Mouse (Mus musculus) large intestine, adult 2 months (tissue): ENCODE results near the gene Opn5. TPM values are rescaled to one million over a fixed set of nuclear protein-coding genes. Genes with fewer than 3 reads are reported as not detected.

Experiments used
- DNase-seq: peaks from one replicate; pipeline ENCODE4 v3.0.0-alpha.2; 2012; ENCODE audit warnings: low read depth, low spot score
- WGBS: fragments of 180-500 bp; shearing (Covaris S2); methylation state at CpG from one replicate; pipeline ENCODE4 v1.1.7; 2018; 5-methylcytosine and 5-hydroxymethylcytosine counted together
- polyA plus RNA-seq: library from polyadenylated mRNA; depleted of rRNA; stranded (reverse); fragments of >200 nt; gene quantifications from 2 replicates; pipeline ENCODE4 v1.2.3, GENCODE M21; 2012; rRNA removed

Opn5 gene
- not detected in 2 replicates for polyA plus RNA-seq

- WGBS: 76% methylated on average over 8 of the region's 8 CpGs
- no peak for DNase-seq
These were observed at the start of gene Opn5 for GRCm38 (mm10) chr17:42611295-42611694. Gene Opn5 (minus strand): TSS chr17:42611395.

DNA sequence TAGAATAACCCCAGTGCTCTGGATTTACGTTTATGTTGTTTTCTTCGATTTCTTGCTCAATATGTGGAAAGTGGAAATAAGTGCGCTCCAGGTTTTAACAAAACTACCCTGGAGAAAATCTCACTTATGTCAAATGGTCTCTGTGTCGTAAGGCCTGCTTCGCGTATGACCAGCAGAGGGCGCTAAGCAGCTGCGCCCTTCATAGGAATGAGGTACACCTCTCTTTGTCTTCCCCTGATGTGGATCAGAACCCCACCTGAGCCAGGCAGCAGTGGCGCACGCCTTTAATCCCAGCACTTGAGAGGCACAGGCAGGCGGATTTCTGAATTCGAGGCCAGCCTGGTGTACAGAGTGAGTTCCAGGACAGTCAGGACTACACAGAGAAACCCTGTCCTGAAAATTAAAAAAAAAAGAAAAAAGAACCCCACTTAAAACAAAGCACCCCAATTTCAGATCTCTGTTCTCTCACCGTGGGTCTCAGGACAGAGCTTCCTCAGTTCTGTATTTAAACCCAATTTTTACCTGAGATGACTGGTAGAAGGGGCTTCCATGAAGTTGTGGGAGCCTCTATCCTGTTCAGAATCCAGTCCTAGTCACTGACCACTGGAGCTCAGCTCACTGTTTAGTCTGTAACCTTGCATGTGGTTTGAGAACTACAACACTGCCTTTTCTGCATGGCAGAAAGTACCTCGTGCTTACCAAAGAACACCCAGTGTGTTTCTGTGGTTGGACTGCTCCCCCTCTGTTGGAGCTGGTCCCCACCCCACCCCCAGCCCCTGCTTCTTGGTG, 47.6 kb upstream of the Opn5 start:
- 19% methylated on average over 14 of the region's 14 CpGs for WGBS
- peak; percentile 24 for DNase-seq

- no peak for DNase-seq
- 85% methylated on average over 3 of the region's 3 CpGs for WGBS
These were observed 32.2 kb upstream of the Opn5 start for GRCm38 (mm10) chr17:42643416-42643815.

DNA sequence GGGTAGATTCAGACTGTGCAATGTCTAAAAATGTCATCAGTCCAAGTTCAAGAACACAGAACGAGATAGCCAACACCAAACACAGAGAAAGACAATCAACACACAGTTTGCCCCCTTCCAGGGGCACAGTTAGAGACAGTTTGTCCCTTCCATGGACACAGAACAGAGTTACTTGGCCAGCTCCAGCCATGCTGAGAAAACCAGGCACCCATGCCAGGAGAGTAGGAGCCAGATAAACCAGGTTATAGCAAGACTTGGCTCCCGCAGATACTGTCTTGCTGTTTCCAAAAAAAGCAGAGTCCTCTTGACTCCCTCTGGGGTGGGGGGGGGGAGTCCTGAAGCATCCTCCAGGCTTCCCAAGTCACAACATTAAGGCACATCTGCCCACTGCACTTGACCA, 19.0 kb upstream of the Opn5 start:
- DNase-seq: no peak
- 79% methylated on average over 2 of the region's 2 CpGs for WGBS

GRCm38 (mm10) chr17:42613043-42613737, 2.0 kb upstream of the Opn5 start:
- WGBS: 32% methylated on average over 6 of the region's 6 CpGs
- peak; percentile 36 for DNase-seq

DNA sequence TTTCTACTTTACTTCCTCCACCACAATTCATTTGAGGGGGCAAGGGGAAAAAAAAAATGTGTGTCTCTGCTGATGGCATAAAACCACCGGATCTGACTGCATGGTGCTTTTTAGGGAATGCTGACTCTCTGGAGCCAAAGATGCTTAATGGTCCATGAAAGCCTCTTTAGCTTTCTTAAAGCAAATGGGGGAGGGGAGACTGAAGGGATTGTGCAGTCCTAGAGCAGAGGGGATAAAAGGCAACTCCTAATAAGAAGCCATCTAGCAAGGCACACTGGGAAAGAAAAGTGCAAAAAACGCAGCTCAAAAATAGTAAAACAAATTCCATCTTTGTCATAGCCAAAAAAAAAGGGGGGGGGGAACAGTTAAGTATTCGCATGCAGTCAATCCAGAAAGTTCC, 2.9 kb downstream of the Opn5 start:
- DNase-seq: no peak
- 42% methylated on average over 3 of the region's 3 CpGs for WGBS

GRCm38 (mm10) chr17:42602829-42603784, 8.1 kb downstream of the Opn5 start:
- 25% methylated on average over 15 of the region's 15 CpGs for WGBS
- peak; percentile 7 for DNase-seq

DNA sequence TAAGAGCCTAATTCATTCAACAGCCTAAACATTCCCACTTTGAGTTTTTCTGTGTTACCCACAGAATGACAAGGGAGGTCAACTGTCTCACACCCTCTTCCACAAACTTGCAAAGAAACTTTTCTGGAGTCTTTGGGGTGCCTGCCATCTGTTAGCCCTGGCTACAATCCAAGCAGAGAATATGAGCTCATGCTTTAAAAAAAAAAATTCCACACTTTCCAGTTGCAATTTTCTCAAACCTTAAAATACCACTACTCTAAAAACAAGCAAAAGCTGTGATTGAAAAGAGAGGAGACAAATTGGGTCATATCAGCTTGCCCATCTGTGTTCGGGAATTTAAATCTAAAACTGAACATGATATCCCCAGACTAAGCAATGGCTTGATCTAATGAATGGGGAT, 24.7 kb downstream of the Opn5 start:
- DNase-seq: no peak
- 79% methylated on average over 1 of the region's 1 CpGs for WGBS

DNA sequence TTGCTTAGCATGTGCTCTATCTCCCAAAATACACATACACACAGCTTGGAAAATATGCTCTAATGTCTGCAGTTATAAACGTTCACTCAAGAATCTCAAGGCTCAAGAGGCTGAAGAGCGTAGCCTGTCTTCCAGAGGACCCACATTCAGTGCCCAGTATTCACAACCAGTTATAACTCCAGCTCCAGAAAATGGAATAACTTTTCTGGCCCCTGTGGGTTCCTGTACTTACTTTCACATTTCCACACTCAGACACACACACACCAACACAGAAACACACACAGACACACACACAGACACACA, 28.2 kb downstream of the Opn5 start:
- WGBS: 79% methylated on average over 2 of the region's 2 CpGs
- no peak for DNase-seq

DNA sequence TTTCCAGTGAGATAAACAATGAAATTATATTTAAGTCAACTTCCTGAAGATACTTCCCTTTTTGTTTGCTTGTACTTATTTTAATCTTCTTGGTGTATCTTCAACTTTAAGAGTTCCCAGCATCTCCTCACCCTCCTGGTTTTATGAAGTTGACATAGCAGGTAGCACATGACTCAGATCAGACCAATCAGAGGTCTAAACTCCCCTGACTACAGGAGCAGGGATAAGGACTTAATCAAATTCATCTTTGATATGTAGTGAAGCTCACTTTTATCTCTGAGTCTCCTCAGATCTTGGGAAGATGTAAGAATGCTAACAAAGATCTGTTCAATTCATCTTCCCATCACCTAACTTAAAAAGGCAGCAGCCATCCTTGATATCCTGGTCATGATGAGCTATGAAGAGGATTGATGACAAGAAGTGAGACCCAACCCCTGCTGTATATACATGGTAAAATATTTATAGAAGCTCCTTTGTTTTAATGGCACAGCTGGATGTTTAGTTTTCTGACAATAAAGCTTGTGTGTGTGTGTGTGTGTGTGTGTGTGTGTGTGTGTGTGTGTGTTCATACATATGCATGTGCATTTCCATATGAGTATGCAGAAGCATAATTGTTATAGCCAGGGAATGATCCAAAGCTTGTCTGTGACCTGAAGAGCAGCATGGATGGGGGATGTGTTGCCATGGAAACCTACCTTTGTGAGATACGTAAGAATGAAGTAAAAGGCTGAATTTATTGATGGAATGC, 28.7 kb downstream of the Opn5 start:
- 35% methylated on average over 1 of the region's 1 CpGs for WGBS
- DNase-seq: no peak

GRCm38 (mm10) chr17:42580623-42581022, 30.6 kb downstream of the Opn5 start:
- DNase-seq: no peak
- WGBS: 75% methylated on average over 4 of the region's 4 CpGs

- DNase-seq: no peak
- 55% methylated on average over 3 of the region's 3 CpGs for WGBS
These were observed 31.0 kb downstream of the Opn5 start for GRCm38 (mm10) chr17:42580196-42580595.

DNA sequence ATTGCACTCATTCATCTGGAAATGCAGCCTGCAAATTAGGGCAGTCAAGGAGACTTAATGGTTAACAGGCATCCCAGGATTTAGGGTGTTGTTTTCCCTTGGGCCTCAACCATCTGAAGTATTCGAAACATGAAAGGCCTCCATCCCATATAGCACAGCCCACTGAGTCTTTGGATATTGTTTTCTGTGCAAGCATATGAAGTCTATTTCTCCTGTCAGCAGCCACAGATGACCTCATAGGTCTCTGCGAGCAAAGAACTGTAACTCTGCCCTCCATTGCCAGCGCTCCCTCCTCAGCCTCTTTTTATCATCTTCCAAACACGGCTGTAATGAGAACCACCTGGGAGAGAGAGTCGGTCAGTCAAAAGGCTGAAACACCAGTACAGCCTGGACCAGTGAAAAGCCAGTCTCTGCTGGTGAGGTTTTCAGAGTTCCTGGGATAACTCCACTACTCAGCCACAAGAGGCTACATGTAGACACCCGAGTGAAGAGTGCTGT, 34.5 kb downstream of the Opn5 start:
- DNase-seq: no peak
- 25% methylated on average over 6 of the region's 6 CpGs for WGBS

DNA sequence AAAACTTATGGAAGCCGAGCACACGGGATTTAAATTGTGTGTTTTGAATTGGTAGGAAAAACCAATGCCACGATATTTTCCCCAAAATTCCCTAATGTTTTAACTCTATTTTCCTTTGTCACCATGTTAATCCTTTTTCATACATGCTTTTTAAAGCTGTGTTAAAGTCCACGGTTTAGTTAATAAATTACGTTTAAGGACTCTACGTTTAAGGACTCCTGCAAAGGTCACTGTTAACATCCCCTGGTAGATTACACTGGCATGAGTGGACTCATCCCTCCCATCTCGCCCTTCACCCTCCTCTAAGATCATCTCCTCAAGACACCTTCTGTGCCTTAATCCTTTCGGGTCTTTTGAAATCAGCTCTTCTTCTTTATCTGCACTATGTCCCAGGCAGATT, 37.4 kb downstream of the Opn5 start:
- 77% methylated on average over 8 of the region's 8 CpGs for WGBS
- no peak for DNase-seq

- DNase-seq: no peak
- WGBS: 82% methylated on average over 2 of the region's 2 CpGs
These were observed 61.6 kb downstream of the Opn5 start for GRCm38 (mm10) chr17:42549578-42549977.

DNA sequence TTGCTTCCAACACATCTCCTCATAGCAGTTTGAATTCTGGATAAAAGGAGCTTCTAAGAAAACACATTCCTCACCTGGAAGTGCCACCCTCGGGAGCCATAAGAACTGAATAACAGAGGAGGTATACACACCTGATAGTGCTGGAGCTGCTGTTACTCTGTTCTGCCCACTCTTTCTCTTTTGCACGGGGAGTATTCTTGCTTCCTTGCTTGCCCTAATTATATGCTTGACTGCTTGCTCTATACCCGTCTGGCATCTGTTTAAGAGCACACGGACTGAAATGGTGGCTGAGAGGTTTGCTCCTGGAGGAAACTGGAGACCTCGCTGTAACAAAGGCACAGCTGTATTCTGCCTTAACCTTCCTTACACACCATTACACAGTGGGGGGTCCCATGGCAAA, 81.0 kb downstream of the Opn5 start:
- DNase-seq: no peak
- WGBS: 50% methylated on average over 5 of the region's 5 CpGs

- no peak for DNase-seq
- WGBS: 71% methylated on average over 9 of the region's 9 CpGs
These were observed 101.6 kb downstream of the Opn5 start for GRCm38 (mm10) chr17:42509356-42510262.
